Mouse (Mus musculus) sigmoid colon, adult 10 weeks (tissue): ENCODE measurements around the gene Il17a. TPM values are rescaled to one million over a fixed set of nuclear protein-coding genes. Genes with fewer than 3 reads are reported as not detected.

Source experiments
- polyA plus RNA-seq: library from polyadenylated mRNA; stranded (reverse); fragments of 350-450 nt; fragmentation: Illumina TruSeq; extraction: RNeasy Lipid Tissue Mini Kit (QIAGEN cat#74804); gene quantifications from one replicate; pipeline ENCODE4 v1.2.3, GENCODE M21; 2014; ENCODE audit warnings: low read depth, low replicate concordance

Il17a gene
- not detected for polyA plus RNA-seq

DNA sequence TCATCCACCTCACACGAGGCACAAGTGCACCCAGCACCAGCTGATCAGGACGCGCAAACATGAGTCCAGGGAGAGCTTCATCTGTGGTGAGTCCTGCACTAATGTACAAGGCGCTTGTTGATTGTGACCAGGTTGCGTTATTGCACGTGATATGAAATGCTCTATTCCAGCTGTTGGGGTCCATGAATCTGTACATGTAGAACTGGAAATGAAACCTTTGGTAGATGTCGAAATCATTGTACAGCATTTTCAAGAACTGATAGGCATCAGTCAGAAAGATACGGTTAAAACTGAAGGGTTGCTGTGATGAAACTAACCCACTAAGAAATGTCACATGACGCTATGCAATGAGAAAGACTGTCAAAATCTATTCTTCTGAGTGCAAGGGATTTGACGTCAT lies at the start of gene Il17a:
Gene Il17a (plus strand): TSS at position 3 of the 400 bp plus-strand sequence.

Other genes with a start within 250 kb of the Il17a start
- gene Pkhd1, start 112.8 kb upstream of the Il17a start, polyA plus RNA-seq, result 1.3 TPM
- gene Il17f, start 59.7 kb downstream of the Il17a start, polyA plus RNA-seq, result 0.38 TPM
- 2.7 TPM for gene Mcm3, start 89.4 kb downstream of the Il17a start, polyA plus RNA-seq
- 12.2 TPM for gene Paqr8, start 159.7 kb downstream of the Il17a start, polyA plus RNA-seq
- gene Efhc1, start 220.7 kb downstream of the Il17a start, polyA plus RNA-seq, result 1.0 TPM